Mouse (Mus musculus): Measurements from ENCODE around the gene Gm49378. TPM values are rescaled to one million over a fixed set of nuclear protein-coding genes. Genes with fewer than 3 reads are reported as not detected.

Gene Gm49378
- 1.4 and 1.7 TPM in 2 replicates for polyA plus RNA-seq (2015; fragmentation: Nextera tagmentation; extraction: Ambion mirVana)

DNA sequence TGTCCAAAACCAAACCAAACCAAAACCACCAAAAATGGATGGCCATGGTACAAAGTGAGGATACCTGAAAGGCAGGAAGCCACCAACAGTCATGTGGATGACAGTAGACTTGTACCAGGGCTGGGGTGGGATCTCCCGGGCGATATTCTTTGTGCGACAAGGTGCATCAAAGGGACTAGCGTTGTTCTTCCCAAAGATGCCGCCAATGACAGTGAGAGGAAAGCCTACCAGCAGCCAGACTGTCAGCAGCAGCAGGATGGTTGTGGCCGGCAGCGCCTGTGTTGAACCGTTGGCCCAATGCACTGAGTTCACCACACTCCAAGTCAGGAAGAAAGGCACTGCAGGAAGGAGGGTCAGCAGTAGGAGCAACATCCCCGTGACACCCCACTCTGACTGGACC is at the start of gene Gm49378:
Gm49378 (minus strand) TSS at position 101 of the 400 bp plus-strand sequence.
- H3K4me2 ChIP-seq: no peak within 1 kb of the TSS
- H3K27ac ChIP-seq: no peak within 1 kb of the TSS; the same call in 1 of the 2 replicates
- H3K27me3 ChIP-seq: no peaks in the 10 kb centered on the region
- 92% methylated on average over 9 of the region's 9 CpGs for WGBS (ENCODE audit: insufficient replicate concordance)
- H3K9ac ChIP-seq: no peak within 1 kb of the TSS
- ATAC-seq (ENCODE audit: low read depth) (no peak), DNase-seq (no peak)
- peaks cover 52% of the 10 kb centered on the region for H3K4me1 ChIP-seq (replicated peaks)
- H3K36me3 ChIP-seq: peaks cover 73% of the 10 kb centered on the region
- no peaks in the 10 kb centered on the region for H3K9me3 ChIP-seq (replicated peaks)
- H3K4me3 ChIP-seq (replicated peaks): no peak within 1 kb of the TSS

DNA sequence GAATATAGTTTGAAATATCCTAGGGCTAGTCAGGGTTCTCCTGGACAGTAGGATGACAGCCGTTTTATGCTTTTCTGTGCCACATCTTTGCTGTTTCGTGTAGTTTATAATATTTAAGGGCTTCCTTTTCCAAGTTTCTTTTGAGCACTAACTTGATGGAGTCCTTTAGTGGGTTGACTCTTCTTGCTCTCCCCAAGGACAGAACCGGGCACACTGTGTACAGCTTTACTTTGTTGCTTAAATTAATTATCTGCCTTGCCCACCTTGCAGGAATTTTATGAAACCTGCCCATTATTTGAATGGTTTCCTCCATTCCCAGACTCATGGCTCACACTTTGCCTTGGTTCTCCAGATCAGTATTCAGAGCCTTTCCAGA is 44.4 kb upstream of the Gm49378 start:
- peak overlapping the region; percentile 89 for H3K9ac ChIP-seq
- peaks cover 33% of the 10 kb centered on the region for H3K36me3 ChIP-seq
- peak overlapping the region; percentile 91 for H3K27ac ChIP-seq
- H3K9me3 ChIP-seq (replicated peaks): no peaks in the 10 kb centered on the region
- DNase-seq (no peak), ATAC-seq (ENCODE audit: low read depth) (peak; percentile 2; the same call in 1 of the 2 replicates)
- H3K27me3 ChIP-seq: no peaks in the 10 kb centered on the region
- H3K4me3 ChIP-seq (replicated peaks): peak overlapping the region; percentile 87
- 15% methylated on average over 3 of the region's 3 CpGs for WGBS (ENCODE audit: insufficient replicate concordance)
- H3K4me1 ChIP-seq (replicated peaks): peaks cover 30% of the 10 kb centered on the region
- H3K4me2 ChIP-seq: peak overlapping the region; percentile 91

- peak within 1 kb of the TSS; percentile 87 for H3K4me3 ChIP-seq (replicated peaks)
- under 1% methylated on average over 66 of the region's 66 CpGs for WGBS (ENCODE audit: insufficient replicate concordance)
- peaks cover 30% of the 10 kb centered on the region for H3K4me1 ChIP-seq (replicated peaks)
- H3K27me3 ChIP-seq: no peaks in the 10 kb centered on the region
- peak within 1 kb of the TSS; percentile 91 for H3K27ac ChIP-seq
- ATAC-seq (ENCODE audit: low read depth): peak; percentile 94
- H3K9me3 ChIP-seq (replicated peaks): no peaks in the 10 kb centered on the region
- peaks cover 40% of the 10 kb centered on the region for H3K36me3 ChIP-seq
- peak within 1 kb of the TSS; percentile 89 for H3K9ac ChIP-seq
- peak within 1 kb of the TSS; percentile 91 for H3K4me2 ChIP-seq
- DNase-seq: peak; percentile 93
These were observed 43.7 kb upstream of the Gm49378 start, which contains the start of gene Tinf2 for GRCm38 (mm10) chr14:55681160-55682117. Tinf2 (minus strand) TSS chr14:55681820.

DNA sequence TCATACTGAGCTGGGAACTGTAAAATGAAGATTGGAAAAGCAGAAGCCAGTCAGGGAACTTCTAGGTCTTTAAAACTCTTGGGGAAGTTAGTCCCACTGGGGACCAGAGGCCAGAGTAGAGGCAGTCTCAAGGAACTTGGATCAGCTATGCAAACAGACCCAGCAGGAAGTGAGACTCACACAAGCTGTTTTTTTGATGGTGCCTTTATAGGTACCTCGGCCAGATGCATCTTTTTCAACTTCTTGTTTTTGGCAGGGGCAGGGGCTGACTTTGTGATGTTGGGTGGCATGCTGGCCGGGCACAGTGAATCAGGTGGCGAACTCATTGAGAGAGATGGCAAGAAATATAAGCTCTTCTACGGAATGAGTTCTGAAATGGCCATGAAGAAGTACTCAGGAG is 39.9 kb upstream of the Gm49378 start:
- Histone ChIP-seq H3K4me3 (replicated peaks) (no peak overlapping the region), H3K36me3 (peaks cover 58% of the 10 kb centered on the region), H3K27me3 (no peaks in the 10 kb centered on the region), H3K9ac (no peak overlapping the region), H3K9me3 (replicated peaks) (no peaks in the 10 kb centered on the region), H3K4me1 (replicated peaks) (peaks cover 38% of the 10 kb centered on the region), H3K4me2 (no peak overlapping the region), H3K27ac (no peak overlapping the region)
- DNase-seq (no peak), ATAC-seq (ENCODE audit: low read depth) (no peak)
- WGBS (ENCODE audit: insufficient replicate concordance): 72% methylated on average over 4 of the region's 4 CpGs

- 59% methylated on average over 7 of the region's 7 CpGs for WGBS (ENCODE audit: insufficient replicate concordance)
- Histone ChIP-seq H3K4me2 (peak overlapping the region; percentile 93), H3K36me3 (peaks cover 45% of the 10 kb centered on the region), H3K27me3 (no peaks in the 10 kb centered on the region), H3K27ac (peak overlapping the region; percentile 90), H3K9ac (peak overlapping the region; percentile 85), H3K4me1 (replicated peaks) (peaks cover 47% of the 10 kb centered on the region), H3K4me3 (replicated peaks) (peak overlapping the region; percentile 86), H3K9me3 (replicated peaks) (no peaks in the 10 kb centered on the region)
- no peak for ATAC-seq (ENCODE audit: low read depth)
- DNase-seq: no peak
These were observed 35.0 kb upstream of the Gm49378 start for GRCm38 (mm10) chr14:55672741-55673060.

GRCm38 (mm10) chr14:55671833-55672740 is 34.4 kb upstream of the Gm49378 start, which contains the start of the genes Gmpr2 and Nedd8:
Gmpr2 (plus strand) TSS chr14:55671941.
Nedd8 (minus strand) TSS chr14:55672124.
- peak within 1 kb of the TSS; percentile 85 for H3K9ac ChIP-seq
- H3K4me3 ChIP-seq (replicated peaks): peak within 1 kb of the TSS; percentile 86
- under 1% methylated on average over 38 of the region's 38 CpGs for WGBS (ENCODE audit: insufficient replicate concordance)
- no peaks in the 10 kb centered on the region for H3K9me3 ChIP-seq (replicated peaks)
- peak within 1 kb of the TSS; percentile 93 for H3K4me2 ChIP-seq
- H3K4me1 ChIP-seq (replicated peaks): peaks cover 47% of the 10 kb centered on the region
- peak within 1 kb of the TSS; percentile 90 for H3K27ac ChIP-seq
- peaks cover 39% of the 10 kb centered on the region for H3K36me3 ChIP-seq
- H3K27me3 ChIP-seq: no peaks in the 10 kb centered on the region
- peak; percentile 86 for DNase-seq
- ATAC-seq (ENCODE audit: low read depth): peak; percentile 98

DNA sequence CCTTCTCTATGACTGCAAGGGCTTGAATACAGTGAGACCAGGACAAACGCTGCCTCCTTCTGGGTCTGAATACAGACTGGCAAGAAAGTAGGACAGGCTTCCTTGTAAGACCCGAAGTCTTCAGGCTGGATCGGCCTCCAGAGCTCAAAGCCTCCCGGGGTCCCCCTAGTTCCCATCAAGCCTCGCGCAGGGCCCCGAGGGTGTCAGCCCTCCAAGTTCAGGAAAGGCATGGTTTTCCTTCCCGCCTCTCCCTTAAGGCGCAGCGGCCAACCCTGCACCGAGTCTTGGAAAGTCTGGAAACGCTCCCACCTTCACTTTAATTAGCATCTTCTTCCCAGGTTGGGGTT is 33.8 kb upstream of the Gm49378 start:
- peak overlapping the region; percentile 93 for H3K4me2 ChIP-seq
- ATAC-seq (ENCODE audit: low read depth) (peak; percentile 22), DNase-seq (no peak)
- H3K36me3 ChIP-seq: peaks cover 37% of the 10 kb centered on the region
- H3K4me3 ChIP-seq (replicated peaks): peak overlapping the region; percentile 86
- no peaks in the 10 kb centered on the region for H3K9me3 ChIP-seq (replicated peaks)
- H3K27me3 ChIP-seq: no peaks in the 10 kb centered on the region
- peak overlapping the region; percentile 90 for H3K27ac ChIP-seq
- H3K9ac ChIP-seq: peak overlapping the region; percentile 85
- WGBS (ENCODE audit: insufficient replicate concordance): under 1% methylated on average over 12 of the region's 12 CpGs
- peaks cover 47% of the 10 kb centered on the region for H3K4me1 ChIP-seq (replicated peaks)

DNA sequence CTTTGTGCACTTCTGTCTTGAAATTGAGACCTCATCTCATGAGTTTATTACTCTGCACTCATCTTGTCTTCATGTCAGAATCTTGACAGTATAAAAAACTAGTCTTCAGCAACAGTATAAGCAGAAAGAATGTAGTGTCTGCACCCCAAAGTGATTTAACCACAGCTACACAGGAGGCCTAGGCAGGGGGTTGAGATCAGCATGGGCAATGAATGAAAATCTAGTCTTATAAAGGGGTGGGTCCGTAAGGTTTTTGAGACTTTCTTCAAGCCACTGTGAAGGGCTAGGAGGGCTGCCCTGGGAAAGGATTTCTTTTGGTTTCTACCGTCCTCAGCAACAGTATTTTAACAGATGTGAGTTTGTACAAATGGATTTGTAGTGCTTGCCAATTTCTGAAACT is 22.9 kb upstream of the Gm49378 start:
- 47% methylated on average over 2 of the region's 2 CpGs for WGBS (ENCODE audit: insufficient replicate concordance)
- peaks cover 39% of the 10 kb centered on the region for H3K36me3 ChIP-seq
- H3K4me2 ChIP-seq: peak overlapping the region; percentile 72
- no peaks in the 10 kb centered on the region for H3K27me3 ChIP-seq
- peak overlapping the region; percentile 73 for H3K4me3 ChIP-seq (replicated peaks)
- peak overlapping the region; percentile 44 for H3K9ac ChIP-seq
- H3K27ac ChIP-seq: peak overlapping the region; percentile 80
- no peaks in the 10 kb centered on the region for H3K9me3 ChIP-seq (replicated peaks)
- peaks cover 20% of the 10 kb centered on the region for H3K4me1 ChIP-seq (replicated peaks)
- DNase-seq (no peak), ATAC-seq (ENCODE audit: low read depth) (no peak)

DNA sequence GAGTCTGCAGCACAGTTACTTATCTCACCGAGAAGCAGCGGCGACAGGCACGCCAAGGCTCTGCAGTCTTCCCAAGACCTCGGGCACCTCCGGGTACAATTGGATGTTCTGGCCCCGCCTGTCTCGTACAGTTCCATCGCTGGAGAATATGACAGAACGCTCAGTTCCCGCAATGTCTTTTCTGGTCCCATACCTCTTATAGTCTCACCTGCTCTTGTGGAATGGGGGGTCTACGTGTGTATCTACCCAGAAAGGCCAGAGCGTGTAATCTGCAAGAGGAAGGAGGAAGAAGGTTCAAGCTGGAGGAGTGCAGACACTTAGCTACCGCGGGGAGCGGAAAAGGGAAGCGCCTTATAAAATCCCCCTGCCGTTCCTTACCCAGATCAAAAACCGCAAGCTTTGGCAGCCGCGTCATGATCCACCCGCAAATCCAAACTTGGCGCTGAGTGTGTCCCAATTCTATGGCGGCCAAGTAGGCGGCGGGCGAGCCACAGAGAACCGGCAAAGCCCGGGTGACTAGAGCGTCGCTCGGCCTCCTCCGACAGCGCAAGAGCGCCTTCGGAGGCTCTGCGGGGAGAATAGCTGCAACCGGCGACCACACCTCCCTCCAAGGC is 22.4 kb upstream of the Gm49378 start, which contains the start of gene Mdp1:
Mdp1 (minus strand) TSS at position 549 of the 614 bp plus-strand sequence.
- under 1% methylated on average over 39 of the region's 39 CpGs for WGBS (ENCODE audit: insufficient replicate concordance)
- ATAC-seq (ENCODE audit: low read depth): peak; percentile 95
- H3K4me1 ChIP-seq (replicated peaks): peaks cover 20% of the 10 kb centered on the region

GRCm38 (mm10) chr14:55658011-55658410 is 20.3 kb upstream of the Gm49378 start:
- H3K27ac ChIP-seq: no peak overlapping the region
- WGBS (ENCODE audit: insufficient replicate concordance): 85% methylated on average over 5 of the region's 5 CpGs
- H3K27me3 ChIP-seq: no peaks in the 10 kb centered on the region
- H3K36me3 ChIP-seq: peaks cover 26% of the 10 kb centered on the region
- DNase-seq (no peak), ATAC-seq (ENCODE audit: low read depth) (no peak)
- no peak overlapping the region for H3K4me2 ChIP-seq
- H3K4me3 ChIP-seq (replicated peaks): no peak overlapping the region
- no peak overlapping the region for H3K9ac ChIP-seq
- H3K9me3 ChIP-seq (replicated peaks): no peaks in the 10 kb centered on the region
- H3K4me1 ChIP-seq (replicated peaks): peaks cover 20% of the 10 kb centered on the region

More for the DNA sequence above, 22.4 kb upstream of the Gm49378 start, which contains the start of gene Mdp1:
- Histone ChIP-seq H3K27me3 (no peaks in the 10 kb centered on the region), H3K27ac (peak within 1 kb of the TSS; percentile 80), H3K36me3 (peaks cover 36% of the 10 kb centered on the region), H3K4me2 (peak within 1 kb of the TSS; percentile 72), H3K4me3 (replicated peaks) (peak within 1 kb of the TSS; percentile 73), H3K9me3 (replicated peaks) (no peaks in the 10 kb centered on the region), H3K9ac (peak within 1 kb of the TSS; percentile 84)
- peak; percentile 77 for DNase-seq

Data from liver, embryonic 13.5 days (tissue).